Mouse (Mus musculus): Measurements from ENCODE around the gene Dok5. TPM values are rescaled to one million over a fixed set of nuclear protein-coding genes. Genes with fewer than 3 reads are reported as not detected.

Gene Dok5
- total RNA-seq, 2 experiments from 2014 or later, result 13.6 to 17.0 TPM

DNA sequence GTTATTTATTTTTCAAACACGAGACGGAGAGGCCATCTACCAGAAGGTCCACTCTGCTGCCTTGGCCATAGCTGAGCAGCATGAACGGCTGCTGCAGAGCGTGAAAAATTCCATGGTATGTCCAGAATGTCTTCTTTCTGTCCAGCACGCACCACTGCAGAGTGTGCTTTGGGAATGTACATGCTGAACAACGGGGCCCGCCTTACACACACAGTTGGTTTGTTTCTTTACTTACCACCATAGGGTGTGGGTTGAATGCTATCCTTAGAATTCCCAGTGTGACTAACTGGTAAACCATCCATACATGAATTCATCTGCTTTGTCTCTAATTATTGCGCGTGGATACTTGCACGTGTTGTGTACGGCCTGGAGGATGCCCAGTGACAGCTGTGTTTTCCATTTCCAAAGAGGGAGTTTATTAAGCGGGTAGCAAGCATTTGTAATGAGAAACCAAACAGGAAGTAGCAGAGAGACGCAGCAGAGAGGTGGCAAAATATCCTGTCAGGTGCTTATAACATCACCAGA, 109.9 kb downstream of the Dok5 start:
- no peak for DNase-seq
- intact Hi-C loops (cut with DNase I; ENCODE audit: low total_unique reads), result no loop called here

DNA sequence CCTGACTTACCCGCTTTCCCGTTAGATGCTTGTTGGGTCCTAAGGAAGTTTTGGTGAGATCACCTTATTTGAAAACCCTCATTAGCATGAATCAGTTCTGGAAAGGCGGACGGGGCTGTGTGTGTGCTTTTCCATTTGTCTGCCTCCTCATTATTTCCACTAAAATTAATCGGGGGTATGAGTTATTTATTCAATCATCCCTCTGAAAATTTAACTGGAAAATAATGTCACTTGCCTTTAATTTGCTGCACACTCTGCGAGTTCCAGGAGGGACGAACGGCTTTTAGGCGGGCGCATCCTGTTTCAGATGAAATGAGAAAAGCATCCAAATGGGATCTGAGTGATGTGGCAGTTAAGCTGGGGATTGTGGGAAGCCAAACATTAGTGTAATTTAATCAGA, 113.9 kb downstream of the Dok5 start:
- intact Hi-C loops (cut with DNase I; ENCODE audit: low total_unique reads), result no loop called here
- no peak for DNase-seq

DNA sequence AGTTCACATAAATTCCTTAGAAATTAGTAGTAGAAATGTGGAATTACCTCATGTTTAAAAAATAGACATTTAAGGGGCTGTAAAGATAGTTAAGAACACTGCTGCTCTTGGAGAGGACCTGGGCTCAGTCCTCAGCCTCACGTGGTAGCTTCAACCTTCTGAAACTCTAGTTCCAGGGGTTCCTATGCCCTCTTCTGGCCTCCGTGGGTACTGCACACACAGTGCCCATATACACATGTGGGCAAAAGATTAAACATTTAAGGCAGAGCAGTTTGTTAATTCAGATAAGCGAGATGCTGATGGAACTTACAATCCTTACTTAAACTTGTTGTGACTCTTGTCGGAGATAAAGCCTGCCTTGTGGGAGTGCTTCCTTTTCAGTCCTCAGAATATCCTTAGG, 118.5 kb downstream of the Dok5 start:
- intact Hi-C loops (cut with DNase I; ENCODE audit: low total_unique reads), result no loop called here
- no peak for DNase-seq

DNA sequence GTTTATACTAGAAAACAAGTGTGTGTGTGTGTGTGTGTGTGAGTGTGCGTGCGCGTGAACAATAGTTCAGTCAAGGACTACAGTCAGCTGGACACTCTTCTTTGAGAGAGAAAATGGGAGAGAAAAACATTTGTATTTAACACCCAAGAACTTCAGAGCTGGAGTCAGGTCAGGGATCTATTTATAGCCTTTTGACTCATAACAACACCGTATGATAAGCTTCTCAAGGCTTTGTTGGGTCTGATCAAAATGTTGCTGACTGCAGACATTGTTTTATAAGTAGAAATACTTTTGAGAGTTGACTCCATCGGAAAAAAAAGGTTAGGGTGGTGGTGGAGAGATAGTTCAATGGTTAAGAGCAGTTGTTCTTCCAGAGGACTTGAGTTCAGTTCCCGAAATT, 120.7 kb downstream of the Dok5 start:
- no peak for DNase-seq
- intact Hi-C loops (cut with DNase I; ENCODE audit: low total_unique reads), result no loop called here

DNA sequence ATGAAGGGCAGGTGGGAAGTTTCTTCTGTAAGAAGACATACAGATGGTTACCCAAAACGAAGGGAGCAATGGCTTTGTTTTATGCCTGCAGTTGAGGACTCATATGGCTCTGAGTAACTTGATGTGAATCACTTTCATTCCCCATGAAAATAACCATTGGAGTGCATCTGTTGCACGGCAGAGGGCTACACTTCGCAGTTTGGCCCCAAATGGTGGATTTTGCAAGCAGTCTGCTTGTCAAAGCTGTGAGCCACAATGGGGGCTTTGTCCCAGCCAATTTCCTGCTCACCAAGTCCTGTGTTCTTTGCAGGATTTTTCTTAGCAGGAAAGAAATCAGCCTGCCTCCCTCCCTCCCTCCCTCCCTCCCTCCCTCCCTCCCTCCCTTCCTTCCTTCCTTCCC, 123.6 kb downstream of the Dok5 start:
- intact Hi-C loops (cut with DNase I; ENCODE audit: low total_unique reads), result no loop called here
- no peak for DNase-seq

DNA sequence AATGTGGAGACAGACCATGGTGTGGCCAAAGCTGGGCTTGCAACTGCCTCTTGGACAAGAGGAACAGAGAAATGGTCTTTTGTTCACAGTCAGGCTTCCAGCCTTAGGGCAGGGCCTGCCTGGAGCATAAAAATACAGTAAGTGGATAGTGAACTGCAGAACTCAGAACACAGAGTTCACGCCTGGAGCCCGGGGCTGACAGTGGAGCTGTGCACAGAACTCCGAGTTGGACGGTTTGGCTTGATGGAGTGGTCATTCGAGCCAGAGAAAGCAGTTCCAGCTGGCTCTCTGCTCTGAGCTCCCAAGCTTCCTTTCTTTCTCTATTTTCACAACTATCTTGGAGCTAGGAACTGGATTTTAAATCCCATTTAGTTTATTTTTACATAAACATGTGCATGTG, 124.5 kb downstream of the Dok5 start:
- DNase-seq, result peak; percentile 59
- intact Hi-C loops (cut with DNase I; ENCODE audit: low total_unique reads), result no loop called here

DNA sequence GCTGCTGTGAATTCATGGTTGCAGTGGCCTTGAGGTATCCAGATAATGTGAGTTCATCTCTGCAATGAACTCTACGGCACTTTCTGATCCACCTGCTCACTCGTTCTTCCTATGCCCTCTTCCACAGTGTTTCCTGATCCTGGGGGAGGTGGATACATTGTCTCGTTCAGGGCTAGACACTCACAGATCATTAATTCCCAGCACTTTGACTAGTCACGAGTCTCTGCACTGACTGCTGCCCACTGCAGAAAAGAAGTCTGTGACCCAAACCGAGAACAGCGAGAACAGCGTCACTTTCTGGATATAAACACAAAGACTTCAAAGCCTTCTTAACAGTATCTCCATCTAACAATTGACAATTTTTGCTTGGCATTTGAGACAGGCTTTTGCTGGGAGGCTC, 125.9 kb downstream of the Dok5 start:
- DNase-seq, result no peak
- intact Hi-C loops (cut with DNase I; ENCODE audit: low total_unique reads), result no loop called here

DNA sequence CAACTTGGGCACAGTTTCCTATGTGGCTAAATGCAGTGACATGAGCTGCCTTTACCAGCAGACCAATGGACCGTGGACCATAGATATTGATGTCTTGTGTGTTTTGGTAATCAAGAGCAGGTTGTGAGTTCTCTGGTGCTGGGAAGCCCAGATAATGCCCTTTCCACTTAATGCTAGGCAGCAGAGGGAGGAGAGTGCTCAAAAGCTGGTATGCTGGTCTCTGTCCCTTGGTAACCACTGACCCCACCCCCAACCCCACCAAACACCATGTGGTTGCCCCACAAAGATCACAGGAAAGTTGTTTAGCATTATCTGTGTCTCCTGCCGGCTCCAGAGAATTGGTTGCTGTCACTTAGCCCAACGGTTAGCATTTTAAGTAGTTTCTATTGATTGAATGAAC, 127.0 kb downstream of the Dok5 start:
- intact Hi-C loops (cut with DNase I; ENCODE audit: low total_unique reads), result no loop called here
- no peak for DNase-seq

DNA sequence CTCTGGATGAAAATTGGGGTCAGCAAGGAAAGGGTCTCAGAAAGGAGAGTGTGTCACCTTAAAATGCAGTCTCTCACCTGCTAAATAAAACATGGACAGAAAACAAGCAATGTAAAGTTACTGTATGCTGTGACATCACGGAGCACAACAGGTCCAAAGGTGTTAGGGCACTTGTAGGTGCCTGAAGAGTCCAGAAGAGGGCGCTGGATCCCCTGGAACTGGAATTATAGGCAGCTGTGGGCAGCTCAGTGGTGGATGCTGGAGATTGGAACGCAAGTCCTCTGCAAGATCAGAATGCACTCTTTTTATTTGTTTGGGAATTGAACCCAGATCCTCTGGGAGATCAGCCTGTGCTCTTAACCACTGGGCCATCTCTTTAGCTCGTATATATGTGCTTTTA, 129.0 kb downstream of the Dok5 start:
- no peak for DNase-seq
- intact Hi-C loops (cut with DNase I; ENCODE audit: low total_unique reads), result no loop called here

DNA sequence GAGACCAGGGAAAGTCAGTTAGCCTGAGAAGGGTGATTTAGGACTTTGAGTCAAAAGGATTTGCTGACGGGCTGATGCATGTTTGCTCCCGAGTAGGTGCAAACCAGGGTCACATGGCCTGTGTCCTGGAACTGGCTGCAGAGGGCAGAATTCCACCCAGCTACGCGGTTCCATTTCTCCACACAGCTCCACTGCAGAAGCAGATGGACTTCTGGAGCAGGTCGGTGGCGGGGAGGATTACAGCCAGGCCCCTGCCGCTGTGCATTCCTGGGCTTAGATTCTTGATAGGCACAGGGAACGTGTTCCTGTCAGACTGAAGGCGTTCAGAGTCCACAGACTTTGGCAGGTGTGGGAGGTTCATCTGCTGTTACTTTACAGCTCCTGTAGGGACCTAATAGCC, 131.2 kb downstream of the Dok5 start:
- intact Hi-C loops (cut with DNase I; ENCODE audit: low total_unique reads), result no loop called here
- DNase-seq, result no peak

DNA sequence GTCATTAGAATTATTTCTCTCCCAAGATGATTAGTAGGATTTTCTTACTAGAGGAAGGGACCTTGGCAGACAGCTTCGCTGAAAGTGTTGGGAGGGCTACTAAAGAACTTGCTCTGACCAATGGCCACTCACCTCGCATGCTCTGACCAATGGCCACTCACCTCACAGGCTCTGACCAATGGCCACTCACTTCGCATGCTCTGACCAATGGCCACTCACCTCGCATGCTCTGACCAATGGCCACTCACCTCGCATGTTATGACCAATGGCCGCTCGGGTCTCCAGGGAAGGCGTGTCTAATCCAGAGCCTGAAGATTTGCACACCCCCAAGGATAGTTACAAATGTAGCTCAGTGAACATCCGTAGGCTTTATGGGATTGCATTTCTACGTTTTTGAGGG, 131.6 kb downstream of the Dok5 start:
- intact Hi-C loops (cut with DNase I; ENCODE audit: low total_unique reads), result no loop called here
- DNase-seq, result no peak

DNA sequence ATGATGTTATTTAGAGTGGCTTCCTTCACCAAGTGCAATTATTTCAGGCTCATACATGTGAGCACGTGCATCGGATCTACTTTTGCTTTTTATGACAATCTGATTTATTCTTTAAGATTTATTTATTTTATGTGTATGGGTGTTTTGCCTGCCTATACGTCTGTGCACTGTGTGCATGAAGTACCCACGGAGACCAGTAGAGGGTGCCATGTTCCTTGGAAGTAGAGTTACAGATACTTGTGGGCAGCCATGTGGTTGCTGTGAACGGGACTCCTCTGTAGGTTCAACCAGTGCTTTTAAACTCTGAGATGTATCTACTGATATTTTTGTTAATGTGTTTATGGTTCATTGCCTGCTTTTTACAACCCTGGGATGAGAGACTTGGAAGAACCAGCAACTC, 132.4 kb downstream of the Dok5 start:
- intact Hi-C loops (cut with DNase I; ENCODE audit: low total_unique reads), result no loop called here
- no peak for DNase-seq

DNA sequence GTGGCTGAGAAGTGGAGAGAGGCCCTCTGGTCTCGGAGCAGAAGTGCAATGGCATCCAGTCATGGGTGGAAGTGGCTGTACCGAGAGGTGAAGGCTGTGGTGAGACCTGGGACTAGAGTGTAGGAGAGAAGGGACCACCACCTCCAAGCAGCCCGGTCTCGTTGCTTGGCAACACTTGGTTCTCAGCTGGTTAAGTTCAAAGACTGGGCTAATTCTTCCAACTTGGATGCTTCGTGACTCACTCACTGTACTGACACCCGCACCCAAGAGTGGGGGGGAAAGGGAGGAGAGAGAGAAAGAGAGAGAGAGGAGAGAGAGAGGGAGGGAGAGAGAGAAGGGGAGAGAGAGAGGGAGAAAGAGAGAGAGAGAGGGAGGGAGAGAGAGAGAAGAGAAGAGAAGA, 133.2 kb downstream of the Dok5 start:
- intact Hi-C loops (cut with DNase I; ENCODE audit: low total_unique reads), result no loop called here
- no peak for DNase-seq

DNA sequence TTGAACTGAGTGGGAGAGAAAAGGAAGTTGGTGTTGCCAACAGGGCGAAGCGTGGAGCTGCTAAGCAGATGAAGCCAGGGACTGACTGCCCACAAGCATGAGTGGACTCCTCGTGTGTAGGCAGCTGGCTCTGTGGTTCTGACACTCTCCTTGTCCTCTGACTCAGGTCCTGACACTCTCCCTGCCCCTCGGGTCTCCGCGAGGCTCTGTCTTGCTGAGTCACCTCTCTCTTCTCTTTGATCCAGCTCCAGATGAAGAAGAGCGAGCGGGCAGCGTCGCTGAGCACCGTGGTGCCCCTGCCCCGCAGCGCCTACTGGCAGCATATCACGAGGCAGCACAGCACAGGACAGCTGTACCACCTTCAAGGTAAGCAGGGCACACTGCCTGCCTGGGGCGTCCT, 139.0 kb downstream of the Dok5 start:
- intact Hi-C loops (cut with DNase I; ENCODE audit: low total_unique reads), result loop anchor here (5.0 to 10.0 kb wide), 2 partner anchors 266 to 348 kb away; partner anchors contain the start of gene 4930470P17Rik
- no peak for DNase-seq

DNA sequence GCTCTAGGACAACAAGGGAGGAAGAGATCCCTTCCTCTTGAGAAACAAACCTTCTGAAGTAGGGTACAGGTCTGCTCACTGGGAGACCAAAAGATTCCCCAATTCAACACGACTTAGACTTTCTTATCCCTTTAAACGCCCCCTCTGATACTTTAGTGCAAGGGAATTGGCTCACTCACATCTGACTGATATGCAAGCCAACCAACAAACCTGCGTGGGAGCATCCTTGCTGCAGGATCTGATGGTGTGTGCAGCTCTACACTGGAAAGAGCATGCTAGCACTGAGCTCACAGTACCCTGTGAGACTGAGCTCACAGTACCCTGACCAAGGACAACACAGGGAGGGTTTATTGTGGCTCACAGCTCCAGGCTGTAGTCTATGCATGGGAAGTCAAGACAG, 139.9 kb downstream of the Dok5 start:
- no peak for DNase-seq
- intact Hi-C loops (cut with DNase I; ENCODE audit: low total_unique reads), result loop anchor here (5.0 to 10.0 kb wide), 2 partner anchors 267 to 349 kb away; partner anchors contain the start of gene 4930470P17Rik

DNA sequence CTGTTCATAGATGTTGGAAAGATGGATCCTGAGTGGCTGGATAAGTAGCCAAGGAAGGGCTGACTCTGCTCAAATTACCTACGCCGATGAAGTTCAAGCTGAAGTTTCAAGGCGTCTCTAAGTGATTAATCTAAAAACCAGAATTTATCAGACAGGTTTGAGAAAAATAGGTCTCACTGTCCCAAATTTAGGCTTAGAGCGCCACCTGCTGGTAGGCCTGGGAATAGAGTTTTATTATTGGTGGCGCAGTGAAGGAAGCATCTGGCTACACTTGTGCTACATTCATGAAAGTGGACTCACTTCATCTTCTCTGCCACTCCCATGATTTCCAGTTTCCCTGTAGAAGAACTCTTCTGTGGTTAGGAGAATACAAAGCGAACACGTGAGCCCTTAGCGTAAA, 141.8 kb downstream of the Dok5 start:
- intact Hi-C loops (cut with DNase I; ENCODE audit: low total_unique reads), result loop anchor here (5.0 to 10.0 kb wide), 2 partner anchors 269 to 351 kb away; partner anchors contain the start of gene 4930470P17Rik
- peak; percentile 63 for DNase-seq

DNA sequence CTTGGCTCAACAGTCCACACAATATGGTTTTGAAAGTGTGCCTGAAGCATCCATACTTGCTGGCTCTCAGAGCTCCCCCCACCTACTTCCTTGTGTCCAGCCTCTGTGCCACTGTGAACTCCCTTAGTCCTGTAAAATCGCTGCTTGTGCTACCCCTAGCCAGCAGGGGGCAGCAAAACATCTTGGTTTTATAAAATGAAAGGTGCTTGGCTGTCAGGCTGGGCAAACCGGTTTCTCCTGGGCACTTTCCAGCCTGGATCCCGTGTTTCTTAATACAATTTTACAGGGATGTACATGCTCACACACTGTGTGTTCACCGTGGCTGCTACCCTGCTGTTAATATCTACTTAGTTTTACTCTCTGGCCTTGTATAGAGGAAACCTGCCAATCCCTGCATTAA, 145.9 kb downstream of the Dok5 start:
- DNase-seq, result peak; percentile 64
- intact Hi-C loops (cut with DNase I; ENCODE audit: low total_unique reads), result loop anchor here (10.0 kb wide), 1 partner anchor 273 kb away; the partner anchor contains the start of gene 4930470P17Rik

DNA sequence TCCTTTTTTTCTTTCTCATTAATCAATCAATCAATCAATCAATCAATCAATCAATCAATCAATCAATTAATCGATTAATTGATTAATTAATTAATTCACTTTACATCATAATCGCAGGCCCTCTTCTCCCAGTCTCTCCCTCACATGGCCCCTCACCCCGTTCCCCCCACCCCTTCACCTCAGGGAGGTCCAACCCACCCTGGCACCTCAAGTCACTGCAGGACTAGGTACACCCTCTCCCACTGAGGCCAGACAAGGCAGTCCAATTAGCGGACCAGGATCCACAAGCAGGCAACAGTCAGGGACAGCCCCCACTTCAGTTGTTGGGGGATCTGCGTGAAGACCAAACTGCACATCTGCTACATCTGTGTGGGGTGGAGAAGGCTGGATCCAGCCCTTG, 146.3 kb downstream of the Dok5 start:
- intact Hi-C loops (cut with DNase I; ENCODE audit: low total_unique reads), result loop anchor here (10.0 kb wide), 1 partner anchor 273 kb away; the partner anchor contains the start of gene 4930470P17Rik
- no peak for DNase-seq

DNA sequence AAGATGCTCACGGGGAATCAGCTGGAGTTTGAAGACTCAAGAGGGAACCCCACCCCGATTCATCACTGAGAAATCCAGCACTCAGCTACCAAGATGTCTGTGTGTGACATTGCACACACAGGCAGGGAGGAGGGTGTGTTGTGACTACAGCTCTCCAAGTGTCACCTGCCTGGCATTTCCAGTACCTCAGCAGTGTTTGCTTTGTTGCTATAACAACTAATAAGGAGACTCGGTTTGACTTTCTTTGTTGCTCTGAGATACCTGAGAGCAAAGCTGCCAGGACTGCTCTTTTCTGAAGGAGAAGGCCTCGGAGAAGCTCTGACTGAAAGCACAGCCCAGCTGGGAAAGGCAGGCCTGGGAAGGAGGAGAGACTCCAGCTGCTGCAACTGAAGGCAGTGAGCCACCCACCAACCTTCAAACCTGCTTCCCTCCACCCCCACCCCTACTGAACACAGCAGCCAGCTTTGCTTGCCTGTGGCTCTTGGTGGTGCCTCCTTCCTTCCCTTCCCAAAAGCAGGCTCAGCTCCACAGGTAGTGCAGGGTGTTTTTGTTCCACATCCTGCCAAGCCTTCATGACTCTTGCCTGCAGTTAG, 152.7 kb downstream of the Dok5 start:
- intact Hi-C loops (cut with DNase I; ENCODE audit: low total_unique reads), result no loop called here
- DNase-seq, result no peak

DNA sequence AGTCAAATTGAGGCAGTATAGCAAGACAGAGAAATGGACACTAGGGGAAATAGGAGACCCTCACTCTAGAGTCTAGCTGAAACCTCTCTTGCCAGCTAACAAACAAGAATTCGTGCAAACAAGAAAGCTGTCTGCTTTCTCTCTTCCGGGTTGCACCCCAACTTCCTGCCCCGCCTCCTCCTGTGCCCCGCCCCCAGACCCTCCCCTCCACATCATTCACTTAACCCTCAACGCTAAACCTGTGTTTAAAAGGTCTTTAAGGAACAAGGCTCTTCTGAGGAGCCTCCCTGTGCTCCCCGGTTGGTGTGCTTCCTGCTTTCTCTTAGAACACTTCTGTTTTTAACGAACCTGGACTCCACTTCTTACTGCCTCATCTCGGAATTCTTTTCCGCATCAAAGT, 156.4 kb downstream of the Dok5 start:
- intact Hi-C loops (cut with DNase I; ENCODE audit: low total_unique reads), result no loop called here
- DNase-seq, result no peak

DNA sequence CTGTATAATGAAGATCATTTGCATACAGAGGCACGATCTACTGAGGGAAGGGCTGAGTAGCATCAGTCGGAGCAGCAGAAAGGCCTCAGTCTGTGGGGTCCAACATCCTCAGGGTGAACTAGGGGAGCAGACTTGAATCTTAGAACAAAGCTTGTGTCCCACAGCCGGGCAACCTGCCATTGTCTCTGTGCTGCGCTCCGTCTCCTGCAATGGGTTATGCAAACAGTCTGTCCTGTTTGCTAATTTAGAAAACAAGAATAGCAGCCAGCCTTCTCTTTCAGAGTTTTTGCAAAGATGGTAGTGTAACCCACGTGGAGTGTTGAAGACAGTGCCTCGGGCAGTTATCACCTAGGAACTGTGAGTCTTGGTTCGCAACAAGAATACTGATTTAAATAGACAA, 163.5 kb downstream of the Dok5 start:
- DNase-seq, result no peak
- intact Hi-C loops (cut with DNase I; ENCODE audit: low total_unique reads), result no loop called here

Measured in gastrocnemius, postnatal 14 days (tissue).